Mouse (Mus musculus) forebrain, embryonic 16.5 days (tissue): ENCODE measurements around the gene Gm2115. TPM values are rescaled to one million over a fixed set of nuclear protein-coding genes. Genes with fewer than 3 reads are reported as not detected.

ENCODE experiments used
- ATAC-seq: fragments of 200-750 bp; cut with Nextera tagmentation; 2 replicates; pipeline ENCODE4 v1.8.0; 2017; ENCODE audit warnings: mild to moderate bottlenecking, moderate library complexity
- H3K27ac ChIP-seq: fragments of 300-500 bp; sonication (generic); 2 replicates; pipeline ENCODE4 v1.5.1; 2014; ENCODE audit warnings: low read length, control low read depth
- H3K27me3 ChIP-seq: fragments of 300-500 bp; sonication (generic); replicated peaks from 2 replicates; pipeline ENCODE4 v1.6.1; 2014; ENCODE audit warnings: low read length; ENCODE audit not compliant: control insufficient read depth, insufficient read depth
- H3K36me3 ChIP-seq: fragments of 300-500 bp; sonication (generic); 2 replicates; pipeline ENCODE4 v1.6.1; 2014; ENCODE audit not compliant: control insufficient read depth, insufficient read depth
- H3K4me1 ChIP-seq: fragments of 300-500 bp; sonication (generic); replicated peaks from 2 replicates; pipeline ENCODE4 v1.6.1; 2014; ENCODE audit warnings: low read length; ENCODE audit not compliant: control insufficient read depth, insufficient read depth
- H3K4me2 ChIP-seq: fragments of 300-500 bp; sonication (generic); 2 replicates; pipeline ENCODE4 v1.6.1; 2014; ENCODE audit warnings: mild to moderate bottlenecking, low read length, control low read depth
- H3K4me3 ChIP-seq: fragments of 300-500 bp; sonication (generic); replicated peaks from 2 replicates; pipeline ENCODE4 v1.5.1; 2014; ENCODE audit warnings: mild to moderate bottlenecking, low read length, control low read depth
- H3K9ac ChIP-seq: fragments of 300-500 bp; sonication (generic); replicated peaks from 2 replicates; pipeline ENCODE4 v1.6.1; 2014; ENCODE audit warnings: low read depth, low read length, control low read depth
- H3K9me3 ChIP-seq: fragments of 300-500 bp; sonication (generic); 2 replicates; pipeline ENCODE4 v1.6.1; 2016; ENCODE audit warnings: low read length; ENCODE audit not compliant: control insufficient read depth
- WGBS: fragments of 180-500 bp; shearing (Covaris S2); extraction: QIAGEN DNeasy Blood & Tissue Kit; methylation state at CpG from one replicate; pipeline ENCODE4 v1.1.7; 2014; 5-methylcytosine and 5-hydroxymethylcytosine counted together
- polyA plus RNA-seq: library from polyadenylated mRNA; unstranded; fragments of >200 nt; fragmentation: Nextera tagmentation; extraction: Ambion mirVana; gene quantifications from 2 replicates; pipeline ENCODE4 v1.2.1, GENCODE M21; 2015

The Gm2115 gene
- polyA plus RNA-seq, 1 experiment from 2014 or later = 0.23 TPM

DNA sequence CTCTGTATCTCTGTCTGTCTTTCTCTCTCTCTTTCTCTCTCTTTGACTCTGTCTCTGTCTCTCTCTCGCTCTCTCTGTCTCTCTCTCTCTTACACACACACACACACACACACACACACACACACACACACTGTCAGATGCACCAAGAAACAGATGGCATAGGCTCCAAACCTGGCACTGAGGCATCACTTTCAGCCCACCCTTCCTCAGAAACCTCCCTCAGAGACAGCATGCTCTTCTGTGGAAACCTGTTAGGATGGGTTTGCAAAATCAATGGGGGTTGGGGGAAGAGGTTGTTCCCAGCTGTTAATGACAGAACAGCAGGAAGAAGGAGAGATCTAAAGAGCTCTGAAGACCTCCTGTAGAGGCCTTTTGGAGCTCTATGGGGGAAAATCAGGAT lies 50.1 kb downstream of the Gm2115 start:
- 58% methylated on average over 1 of the region's 1 CpGs for WGBS
- ATAC-seq = no peak

DNA sequence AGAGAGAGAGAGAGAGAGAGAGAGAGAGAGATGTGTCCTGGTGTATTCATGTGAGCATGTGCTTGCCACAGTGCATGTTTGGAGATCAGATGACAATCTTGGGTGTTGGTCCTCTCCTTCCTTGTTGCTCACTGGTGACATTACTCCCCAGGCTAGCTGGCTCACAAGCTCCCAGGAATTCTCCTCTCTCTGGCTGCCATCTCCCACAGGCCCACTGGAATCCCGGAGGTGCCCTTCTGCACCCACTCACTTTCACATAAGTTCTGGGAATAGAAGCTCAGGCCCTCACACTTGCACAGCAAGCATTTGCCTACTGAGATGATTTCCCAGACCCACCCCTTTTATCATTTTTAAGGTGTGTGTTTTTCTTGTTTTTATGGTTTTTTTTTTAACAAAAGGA lies 51.0 kb downstream of the Gm2115 start:
- no peaks in the 10 kb centered on the region for H3K9me3 ChIP-seq
- no peak overlapping the region for H3K4me3 ChIP-seq
- WGBS = 100% methylated on average over 1 of the region's 1 CpGs
- no peak overlapping the region for H3K4me2 ChIP-seq
- no peaks in the 10 kb centered on the region for H3K36me3 ChIP-seq
- peaks cover 5% of the 10 kb centered on the region; the same call in 1 of the 2 replicates for H3K4me1 ChIP-seq
- no peak overlapping the region for H3K27ac ChIP-seq
- ATAC-seq = no peak
- no peak overlapping the region for H3K9ac ChIP-seq
- no peaks in the 10 kb centered on the region for H3K27me3 ChIP-seq

More for the DNA sequence above, 50.1 kb downstream of the Gm2115 start:
- Histone ChIP-seq H3K9me3 (no peaks in the 10 kb centered on the region), H3K27ac (no peak overlapping the region), H3K4me3 (no peak overlapping the region), H3K4me2 (no peak overlapping the region), H3K4me1 (peaks cover 5% of the 10 kb centered on the region; the same call in 1 of the 2 replicates), H3K9ac (no peak overlapping the region), H3K36me3 (no peaks in the 10 kb centered on the region), H3K27me3 (no peaks in the 10 kb centered on the region)

DNA sequence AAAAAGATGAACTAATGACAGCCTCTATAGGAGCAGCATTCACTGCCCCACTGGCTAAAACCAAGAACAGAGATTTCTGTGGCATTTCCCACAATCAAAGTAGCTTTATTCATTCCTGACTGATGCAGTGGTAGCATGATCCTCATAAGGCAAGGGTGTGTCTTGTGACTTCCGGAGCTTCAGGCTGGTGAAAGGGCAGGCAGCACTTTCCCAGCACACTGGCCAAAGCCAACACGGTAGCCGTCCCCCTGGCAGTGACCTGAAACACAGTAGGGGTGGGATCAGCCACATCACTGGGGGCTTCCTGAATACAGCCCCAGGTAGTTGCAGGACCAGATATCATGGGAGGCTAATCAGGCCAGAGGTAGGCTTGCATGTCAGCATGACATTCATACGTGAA lies 56.3 kb downstream of the Gm2115 start:
- H3K9me3 ChIP-seq = no peaks in the 10 kb centered on the region
- no peak for ATAC-seq
- H3K36me3 ChIP-seq = no peaks in the 10 kb centered on the region
- H3K4me2 ChIP-seq = no peak overlapping the region
- H3K27ac ChIP-seq = no peak overlapping the region
- no peak overlapping the region for H3K9ac ChIP-seq
- WGBS = 92% methylated on average over 4 of the region's 4 CpGs
- no peaks in the 10 kb centered on the region for H3K27me3 ChIP-seq
- no peak overlapping the region for H3K4me3 ChIP-seq
- H3K4me1 ChIP-seq = no peaks in the 10 kb centered on the region

DNA sequence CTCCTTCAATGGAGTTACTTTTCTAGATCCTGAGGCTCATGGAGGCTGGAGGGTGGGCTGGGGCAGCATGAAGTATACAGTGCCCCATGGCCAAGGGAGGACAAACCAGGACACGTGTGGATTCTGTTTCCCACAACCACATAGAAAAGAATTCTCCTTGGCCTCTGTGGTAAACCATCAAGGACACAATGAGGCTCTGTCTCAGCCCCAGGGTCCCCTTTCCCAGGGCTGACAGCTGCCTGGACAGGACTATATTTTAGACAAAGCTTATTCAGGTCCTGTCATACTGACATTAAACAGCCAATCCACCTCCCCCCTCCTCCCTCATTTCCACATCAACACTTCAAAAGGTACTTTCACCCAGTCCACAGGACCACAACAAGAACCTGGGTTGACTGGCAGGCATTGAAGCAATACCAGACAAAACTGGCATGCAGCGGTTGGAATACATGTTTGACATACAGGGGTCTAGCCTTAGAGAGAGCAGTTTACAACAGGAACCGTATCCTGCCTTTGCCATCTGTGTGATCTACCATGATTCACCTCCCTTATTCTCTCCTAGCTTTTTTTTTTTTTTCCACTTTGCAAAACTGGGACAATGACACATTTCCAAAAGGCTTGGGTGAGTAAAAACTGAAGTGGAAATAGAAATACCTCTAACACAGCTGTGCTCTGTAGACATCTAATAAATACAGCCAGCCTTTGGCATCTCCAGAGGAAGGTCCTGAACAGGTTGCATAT lies 57.8 kb downstream of the Gm2115 start:
- Histone ChIP-seq H3K4me1 (no peaks in the 10 kb centered on the region), H3K9ac (no peak overlapping the region), H3K4me2 (no peak overlapping the region), H3K4me3 (no peak overlapping the region), H3K27ac (no peak overlapping the region), H3K27me3 (no peaks in the 10 kb centered on the region), H3K9me3 (no peaks in the 10 kb centered on the region), H3K36me3 (no peaks in the 10 kb centered on the region)
- 33% methylated on average over 3 of the region's 3 CpGs for WGBS
- ATAC-seq = peak; percentile 83

GRCm38 (mm10) chr7:84587101-84587783 lies 58.5 kb downstream of the Gm2115 start:
- no peak overlapping the region for H3K9ac ChIP-seq
- H3K9me3 ChIP-seq = no peaks in the 10 kb centered on the region
- no peak overlapping the region for H3K4me2 ChIP-seq
- H3K36me3 ChIP-seq = no peaks in the 10 kb centered on the region
- no peak overlapping the region for H3K27ac ChIP-seq
- 74% methylated on average over 5 of the region's 5 CpGs for WGBS
- no peaks in the 10 kb centered on the region for H3K4me1 ChIP-seq
- no peak overlapping the region for H3K4me3 ChIP-seq
- ATAC-seq = no peak
- no peaks in the 10 kb centered on the region for H3K27me3 ChIP-seq

GRCm38 (mm10) chr7:84590622-84591021 lies 61.9 kb downstream of the Gm2115 start:
- Histone ChIP-seq H3K9ac (no peak overlapping the region), H3K27ac (no peak overlapping the region), H3K36me3 (no peaks in the 10 kb centered on the region), H3K4me2 (no peak overlapping the region), H3K27me3 (no peaks in the 10 kb centered on the region), H3K4me3 (no peak overlapping the region), H3K9me3 (no peaks in the 10 kb centered on the region), H3K4me1 (0 out of 2 replicates have a peak, but pooled peaks cover 2% of the 10 kb centered on the region)
- 86% methylated on average over 2 of the region's 2 CpGs for WGBS
- no peak for ATAC-seq

- 90% methylated on average over 3 of the region's 3 CpGs for WGBS
- Histone ChIP-seq H3K9me3 (no peaks in the 10 kb centered on the region), H3K27me3 (no peaks in the 10 kb centered on the region), H3K27ac (no peak overlapping the region), H3K4me2 (no peak overlapping the region), H3K36me3 (no peaks in the 10 kb centered on the region), H3K4me1 (0 out of 2 replicates have a peak, but pooled peaks cover 2% of the 10 kb centered on the region), H3K4me3 (no peak overlapping the region), H3K9ac (no peak overlapping the region)
- ATAC-seq = no peak
These were observed 62.6 kb downstream of the Gm2115 start for GRCm38 (mm10) chr7:84591347-84591746.

DNA sequence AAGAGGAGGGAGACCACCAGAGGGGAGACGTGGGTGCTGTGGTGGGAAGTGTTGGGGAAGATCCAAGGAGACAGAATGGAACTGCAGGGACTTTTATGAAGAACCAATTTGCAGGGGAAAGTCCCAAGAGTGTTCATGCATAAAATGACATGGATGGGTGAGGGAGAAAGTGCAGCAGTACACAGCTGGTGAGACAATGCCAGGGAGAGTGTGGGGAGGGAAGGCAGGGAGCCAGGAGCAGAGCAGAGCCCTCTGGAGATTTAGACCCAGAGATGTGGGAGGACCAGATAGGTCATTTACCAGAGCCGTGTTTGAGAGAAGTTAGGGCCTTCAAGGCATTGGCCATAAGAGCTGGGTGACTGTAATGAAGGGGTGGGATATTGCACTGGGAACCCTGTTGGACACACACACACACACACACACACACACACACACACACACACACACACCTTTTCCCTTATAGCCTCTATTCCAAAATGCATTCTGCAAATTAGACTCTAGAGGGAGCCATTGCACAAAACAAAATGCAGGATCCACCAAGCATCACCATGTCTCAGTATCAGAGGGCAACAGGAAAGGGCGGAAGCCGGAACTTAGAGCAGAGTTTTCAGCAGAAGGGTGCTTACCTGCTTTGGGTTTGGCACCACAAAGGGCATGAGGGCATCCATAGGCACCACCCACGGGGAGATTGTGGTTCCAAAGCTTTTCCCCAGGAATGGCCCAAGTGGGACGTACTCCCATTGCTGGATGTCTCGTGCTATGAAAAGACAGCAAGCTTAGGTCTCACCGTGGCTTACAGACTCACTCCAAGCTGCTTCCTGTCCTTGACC lies 65.5 kb downstream of the Gm2115 start:
- Histone ChIP-seq H3K9ac (no peak overlapping the region), H3K4me1 (0 out of 2 replicates have a peak, but pooled peaks cover 2% of the 10 kb centered on the region), H3K9me3 (no peaks in the 10 kb centered on the region), H3K27me3 (no peaks in the 10 kb centered on the region), H3K4me3 (no peak overlapping the region), H3K27ac (no peak overlapping the region), H3K4me2 (peak overlapping the region; percentile 16; the same call in 1 of the 2 replicates), H3K36me3 (no peaks in the 10 kb centered on the region)
- peak; percentile 71 for ATAC-seq
- WGBS = 45% methylated on average over 8 of the region's 8 CpGs

DNA sequence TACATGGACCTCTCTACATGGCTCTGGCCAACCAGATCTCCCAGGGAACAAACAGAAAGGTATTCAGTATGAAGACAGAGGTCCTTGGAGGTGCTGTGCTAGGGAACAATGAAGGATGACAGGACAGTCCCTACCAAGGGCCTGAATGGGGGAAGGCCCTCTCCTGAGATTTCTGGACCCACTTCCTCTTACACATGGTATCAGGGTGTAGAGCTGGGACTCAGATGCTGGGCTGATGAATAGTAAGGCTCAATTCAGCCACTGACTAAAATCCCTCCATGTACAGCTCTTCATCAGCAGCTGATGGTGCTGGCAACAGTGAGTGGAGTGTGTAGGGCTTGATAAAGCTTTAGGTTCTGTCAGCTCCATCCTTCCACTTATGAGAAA lies 66.2 kb downstream of the Gm2115 start:
- H3K27ac ChIP-seq = no peak overlapping the region
- no peaks in the 10 kb centered on the region for H3K9me3 ChIP-seq
- 0 out of 2 replicates have a peak, but pooled peaks cover 2% of the 10 kb centered on the region for H3K4me1 ChIP-seq
- no peaks in the 10 kb centered on the region for H3K36me3 ChIP-seq
- peak; percentile 32 for ATAC-seq
- no peak overlapping the region for H3K4me2 ChIP-seq
- no peak overlapping the region for H3K4me3 ChIP-seq
- no peaks in the 10 kb centered on the region for H3K27me3 ChIP-seq
- no peak overlapping the region for H3K9ac ChIP-seq
